Mouse (Mus musculus) ES-E14 (cell line): Measurements from ENCODE around the gene Htr1f.

Source experiments
- HCFC1 ChIP-seq: IDR thresholded peaks from 2 replicates; pipeline ENCODE4 v1.6.1; 2012; ENCODE audit warnings: low read length, inconsistent platforms, borderline replicate concordance; ENCODE audit not compliant: insufficient read depth
- ZNF384 ChIP-seq: IDR thresholded peaks from 2 replicates; pipeline ENCODE4 v1.6.1; 2012; ENCODE audit warnings: low read depth, low read length, inconsistent platforms

GRCm38 (mm10) chr16:64878611-64879132, 227.0 kb downstream of the Htr1f start:
- TF ChIP-seq HCFC1 (no peak), ZNF384 (no peak)
